Mouse (Mus musculus): ENCODE measurements at regions not wholly inside any gene's neighbourhood (a gene's known extent, or its start where the extent isn't known, plus 50 kb on each side); places are given as distances from the start of the nearest gene placed in this dataset.

DNA sequence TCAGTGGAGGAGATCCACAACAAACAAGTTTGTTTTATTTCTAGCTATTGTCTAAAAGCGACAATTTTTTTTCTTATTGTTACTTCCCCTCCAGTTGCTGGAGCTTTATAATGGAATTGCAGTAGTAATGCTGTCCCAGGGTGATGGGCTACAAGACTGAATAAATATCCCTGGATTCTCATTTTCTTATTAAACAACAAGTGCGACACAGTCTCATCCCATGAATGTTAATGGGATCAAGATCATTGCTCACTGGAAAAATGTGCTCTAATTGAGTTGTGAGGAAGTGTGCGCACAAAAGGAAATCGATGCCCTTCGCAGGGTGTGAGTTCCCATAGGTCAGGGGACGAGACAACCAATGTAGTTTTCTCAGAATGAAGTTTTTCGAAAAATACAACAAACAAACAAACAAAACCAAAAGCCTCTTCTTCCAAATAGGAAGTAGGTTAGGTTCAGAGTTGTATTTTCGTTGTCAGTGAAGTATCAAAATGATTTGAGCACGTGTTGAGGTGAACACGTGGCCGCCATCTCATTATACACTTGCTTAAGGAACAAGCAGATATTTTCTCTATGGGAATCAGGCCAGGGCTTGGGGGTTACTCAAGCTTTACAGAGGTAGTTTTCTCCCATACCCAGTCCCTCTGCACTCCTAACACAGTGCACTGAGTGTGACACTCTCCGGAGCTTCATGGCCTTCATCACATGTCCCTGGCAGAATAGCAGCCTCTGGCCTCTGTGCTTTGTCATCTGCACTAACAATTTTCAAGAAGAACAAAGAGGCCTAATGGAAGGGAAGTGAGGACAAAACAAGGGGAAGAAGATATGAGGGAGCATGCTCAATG is 205.7 kb downstream of the Rnf152 start:
- Histone ChIP-seq H3K36me3 (ENCODE audit: control insufficient read depth, insufficient read depth) (no peaks in the 10 kb centered on the region), H3K79me2 (ENCODE audit: control insufficient read depth, insufficient read depth) (no peaks in the 10 kb centered on the region)
- no peak for TF ChIP-seq USF1 (IDR thresholded peaks at IDR 0.05; ENCODE audit: low read depth)
- no peak for TF ChIP-seq FOSL1 (IDR thresholded peaks at IDR 0.05; ENCODE audit: insufficient read depth, low read length, poor library complexity, severe bottlenecking)
- TF ChIP-seq CEBPB (IDR thresholded peaks at IDR 0.05; ENCODE audit: low read depth), result no peak
- TF ChIP-seq CTCF (IDR thresholded peaks at IDR 0.05; ENCODE audit: control insufficient read depth, insufficient read depth, insufficient read length), result no peak
- no peak for TF ChIP-seq MYOD1 (IDR thresholded peaks at IDR 0.05; ENCODE audit: control insufficient read depth, insufficient read length, low read depth)
- no peak for TF ChIP-seq MAX (IDR thresholded peaks at IDR 0.05)
- TF ChIP-seq MYOG (IDR thresholded peaks at IDR 0.05; ENCODE audit: control insufficient read depth, extremely low read depth, insufficient read length), result no peak

GRCm38 (mm10) chr1:105148792-105149191 is 207.7 kb downstream of the Rnf152 start:
- no peak overlapping the region for H3K4me3 ChIP-seq (ENCODE audit: insufficient read depth, poor library complexity, severe bottlenecking)
- no peaks in the 10 kb centered on the region for H3K36me3 ChIP-seq (ENCODE audit: control insufficient read depth, insufficient read depth)
- no peaks in the 10 kb centered on the region for H3K79me3 ChIP-seq (ENCODE audit: low read depth)
- H3K27me3 ChIP-seq (ENCODE audit: control insufficient read depth, insufficient read depth, insufficient read length), result no peaks in the 10 kb centered on the region
- H3ac ChIP-seq (ENCODE audit: control insufficient read depth, insufficient read length, low read depth), result no peak overlapping the region
- no peaks in the 10 kb centered on the region for H3K79me2 ChIP-seq (ENCODE audit: control insufficient read depth, insufficient read depth)
- no peak for TF ChIP-seq MAX (IDR thresholded peaks at IDR 0.05)
- no peak for TF ChIP-seq MYOG (IDR thresholded peaks at IDR 0.05; ENCODE audit: control insufficient read depth, extremely low read depth, insufficient read length)
- TF ChIP-seq USF1 (IDR thresholded peaks at IDR 0.05; ENCODE audit: low read depth), result no peak
- TF ChIP-seq MYOD1 (IDR thresholded peaks at IDR 0.05; ENCODE audit: control insufficient read depth, insufficient read length, low read depth), result no peak
- TF ChIP-seq CTCF (IDR thresholded peaks at IDR 0.05; ENCODE audit: control insufficient read depth, insufficient read depth, insufficient read length), result no peak
- TF ChIP-seq FOSL1 (IDR thresholded peaks at IDR 0.05; ENCODE audit: insufficient read depth, low read length, poor library complexity, severe bottlenecking), result no peak
- TF ChIP-seq CEBPB (IDR thresholded peaks at IDR 0.05; ENCODE audit: low read depth), result no peak

More for the DNA sequence above, 205.7 kb downstream of the Rnf152 start:
- no peak overlapping the region for H3ac ChIP-seq (ENCODE audit: control insufficient read depth, insufficient read length, low read depth)
- no peaks in the 10 kb centered on the region for H3K79me3 ChIP-seq (ENCODE audit: low read depth)
- H3K4me3 ChIP-seq (ENCODE audit: insufficient read depth, poor library complexity, severe bottlenecking), result no peak overlapping the region
- H3K27me3 ChIP-seq (ENCODE audit: control insufficient read depth, insufficient read depth, insufficient read length), result no peaks in the 10 kb centered on the region

DNA sequence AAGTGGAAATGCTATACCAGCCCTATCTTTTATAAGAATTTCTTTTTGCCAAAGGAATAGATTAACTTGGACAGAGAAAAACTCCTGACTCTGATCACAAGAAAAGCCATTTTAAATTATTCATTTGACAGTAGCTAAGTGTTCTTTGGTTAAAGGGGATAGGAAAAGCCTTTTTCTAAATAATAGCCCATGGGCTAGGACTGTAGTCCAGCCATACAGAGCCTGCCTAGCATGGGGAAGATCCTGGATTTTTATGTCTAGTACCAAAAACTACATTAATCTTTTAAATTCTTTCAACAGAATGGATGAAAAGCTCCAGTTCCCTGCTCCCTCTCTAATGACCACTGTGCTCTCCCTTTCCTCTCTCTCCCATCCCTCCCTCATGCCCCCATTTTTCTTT is 208.5 kb downstream of the Rnf152 start:
- H3K79me2 ChIP-seq (ENCODE audit: control insufficient read depth, insufficient read depth), result no peaks in the 10 kb centered on the region
- H3K27me3 ChIP-seq (ENCODE audit: control insufficient read depth, insufficient read depth, insufficient read length), result no peaks in the 10 kb centered on the region
- TF ChIP-seq MYOG (IDR thresholded peaks at IDR 0.05; ENCODE audit: control insufficient read depth, extremely low read depth, insufficient read length) (no peak), MAX (IDR thresholded peaks at IDR 0.05) (no peak), CTCF (IDR thresholded peaks at IDR 0.05; ENCODE audit: control insufficient read depth, insufficient read depth, insufficient read length) (no peak), CEBPB (IDR thresholded peaks at IDR 0.05; ENCODE audit: low read depth) (no peak), MYOD1 (IDR thresholded peaks at IDR 0.05; ENCODE audit: control insufficient read depth, insufficient read length, low read depth) (no peak), USF1 (IDR thresholded peaks at IDR 0.05; ENCODE audit: low read depth) (no peak), FOSL1 (IDR thresholded peaks at IDR 0.05; ENCODE audit: insufficient read depth, low read length, poor library complexity, severe bottlenecking) (no peak)

GRCm38 (mm10) chr1:105123936-105124335 is 232.6 kb downstream of the Rnf152 start:
- TF ChIP-seq CEBPB (IDR thresholded peaks at IDR 0.05; ENCODE audit: low read depth), result no peak
- TF ChIP-seq MAX (IDR thresholded peaks at IDR 0.05), result no peak
- no peak for TF ChIP-seq MYOD1 (IDR thresholded peaks at IDR 0.05; ENCODE audit: control insufficient read depth, insufficient read length, low read depth)
- no peak for TF ChIP-seq USF1 (IDR thresholded peaks at IDR 0.05; ENCODE audit: low read depth)
- TF ChIP-seq CTCF (IDR thresholded peaks at IDR 0.05; ENCODE audit: control insufficient read depth, insufficient read depth, insufficient read length), result no peak
- TF ChIP-seq MYOG (IDR thresholded peaks at IDR 0.05; ENCODE audit: control insufficient read depth, extremely low read depth, insufficient read length), result no peak
- no peak for TF ChIP-seq FOSL1 (IDR thresholded peaks at IDR 0.05; ENCODE audit: insufficient read depth, low read length, poor library complexity, severe bottlenecking)
- Histone ChIP-seq H3K27me3 (ENCODE audit: control insufficient read depth, insufficient read depth, insufficient read length) (no peaks in the 10 kb centered on the region), H3K36me3 (ENCODE audit: control insufficient read depth, insufficient read depth) (no peaks in the 10 kb centered on the region), H3K79me2 (ENCODE audit: control insufficient read depth, insufficient read depth) (no peaks in the 10 kb centered on the region), H3ac (ENCODE audit: control insufficient read depth, insufficient read length, low read depth) (no peak overlapping the region), H3K79me3 (ENCODE audit: low read depth) (no peaks in the 10 kb centered on the region), H3K4me3 (ENCODE audit: insufficient read depth, poor library complexity, severe bottlenecking) (no peak overlapping the region)

More for the DNA sequence above, 208.5 kb downstream of the Rnf152 start:
- Histone ChIP-seq H3K4me3 (ENCODE audit: insufficient read depth, poor library complexity, severe bottlenecking) (no peak overlapping the region), H3K79me3 (ENCODE audit: low read depth) (no peaks in the 10 kb centered on the region), H3ac (ENCODE audit: control insufficient read depth, insufficient read length, low read depth) (no peak overlapping the region), H3K36me3 (ENCODE audit: control insufficient read depth, insufficient read depth) (no peaks in the 10 kb centered on the region)

DNA sequence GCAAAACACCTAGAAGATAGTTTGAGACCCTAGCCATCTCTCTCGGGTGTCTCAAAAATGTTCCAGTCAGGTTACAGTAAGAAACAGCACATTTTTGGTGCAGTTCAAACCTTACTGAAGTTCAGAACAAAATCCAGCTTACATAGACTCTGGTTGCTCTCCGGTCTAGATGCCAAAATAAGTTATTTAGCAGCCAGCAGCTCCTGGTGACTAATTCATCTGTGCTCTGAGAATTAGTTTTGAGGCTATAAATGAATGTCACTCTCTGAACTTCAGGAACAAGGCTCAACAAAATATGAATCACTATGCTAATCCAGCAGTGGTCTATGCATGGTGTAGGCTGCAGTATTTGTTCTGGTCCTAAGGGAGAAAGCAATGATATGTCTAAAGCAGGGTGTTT is 238.6 kb downstream of the Rnf152 start:
- TF ChIP-seq FOSL1 (IDR thresholded peaks at IDR 0.05; ENCODE audit: insufficient read depth, low read length, poor library complexity, severe bottlenecking), result no peak
- TF ChIP-seq MAX (IDR thresholded peaks at IDR 0.05), result no peak
- TF ChIP-seq USF1 (IDR thresholded peaks at IDR 0.05; ENCODE audit: low read depth), result no peak
- Histone ChIP-seq H3K79me3 (ENCODE audit: low read depth) (no peaks in the 10 kb centered on the region), H3ac (ENCODE audit: control insufficient read depth, insufficient read length, low read depth) (no peak overlapping the region), H3K79me2 (ENCODE audit: control insufficient read depth, insufficient read depth) (no peaks in the 10 kb centered on the region), H3K36me3 (ENCODE audit: control insufficient read depth, insufficient read depth) (no peaks in the 10 kb centered on the region), H3K27me3 (ENCODE audit: control insufficient read depth, insufficient read depth, insufficient read length) (no peaks in the 10 kb centered on the region), H3K4me3 (ENCODE audit: insufficient read depth, poor library complexity, severe bottlenecking) (no peak overlapping the region)
